Mouse (Mus musculus) liver, embryonic 12.5 days (tissue): Measurements from ENCODE around the gene C330007P06Rik. TPM values are rescaled to one million over a fixed set of nuclear protein-coding genes. Genes with fewer than 3 reads are reported as not detected.
A peak's percentile ranks its signal among the peaks of the same experiment; 100 is the strongest.
"Not testable (repeated sequence)": the region's sequence is repeated elsewhere in the genome, so short reads cannot be mapped to it uniquely, and the experiment has no call there.

ENCODE experiments used
- ATAC-seq: fragments of 200-750 bp; cut with Nextera tagmentation; 2 replicates; pipeline ENCODE4 v1.8.0; 2017; ENCODE audit warnings: moderate number of reproducible peaks, mild to moderate bottlenecking, moderate library complexity
- H3K27ac ChIP-seq: fragments of 300-500 bp; sonication (generic); 2 replicates; pipeline ENCODE4 v1.5.1; 2016; ENCODE audit warnings: mild to moderate bottlenecking
- H3K27me3 ChIP-seq: fragments of 300-500 bp; sonication (generic); replicated peaks from 2 replicates; pipeline ENCODE4 v1.6.1; 2016; ENCODE audit warnings: mild to moderate bottlenecking, moderate library complexity
- H3K36me3 ChIP-seq: fragments of 300-500 bp; sonication (generic); 2 replicates; pipeline ENCODE4 v1.6.1; 2016; ENCODE audit warnings: mild to moderate bottlenecking, moderate library complexity
- H3K4me1 ChIP-seq: fragments of 300-500 bp; sonication (generic); 2 replicates; pipeline ENCODE4 v1.6.1; 2016
- H3K4me2 ChIP-seq: fragments of 300-500 bp; sonication (generic); 2 replicates; pipeline ENCODE4 v1.6.1; 2016; ENCODE audit warnings: mild to moderate bottlenecking, moderate library complexity
- H3K4me3 ChIP-seq: fragments of 300-500 bp; sonication (generic); 2 replicates; pipeline ENCODE4 v1.5.1; 2016; ENCODE audit warnings: mild to moderate bottlenecking, moderate library complexity
- H3K9ac ChIP-seq: fragments of 300-500 bp; sonication (generic); 2 replicates; pipeline ENCODE4 v1.6.1; 2016; ENCODE audit warnings: mild to moderate bottlenecking, moderate library complexity
- H3K9me3 ChIP-seq: fragments of 300-500 bp; sonication (generic); replicated peaks from 2 replicates; pipeline ENCODE4 v1.6.1; 2016; ENCODE audit warnings: mild to moderate bottlenecking, moderate library complexity
- WGBS: fragments of 180-500 bp; shearing (Covaris S2); methylation state at CpG from one replicate; pipeline ENCODE4 v1.1.7; 2016; ENCODE audit not compliant: insufficient replicate concordance; 5-methylcytosine and 5-hydroxymethylcytosine counted together
- polyA plus RNA-seq: library from polyadenylated mRNA; unstranded; fragments of >200 nt; fragmentation: Nextera tagmentation; extraction: Ambion mirVana; gene quantifications from 2 replicates; pipeline ENCODE4 v1.2.1, GENCODE M21; 2016

C330007P06Rik gene
- polyA plus RNA-seq, 1 experiment from 2014 or later, result 18.5 TPM

DNA sequence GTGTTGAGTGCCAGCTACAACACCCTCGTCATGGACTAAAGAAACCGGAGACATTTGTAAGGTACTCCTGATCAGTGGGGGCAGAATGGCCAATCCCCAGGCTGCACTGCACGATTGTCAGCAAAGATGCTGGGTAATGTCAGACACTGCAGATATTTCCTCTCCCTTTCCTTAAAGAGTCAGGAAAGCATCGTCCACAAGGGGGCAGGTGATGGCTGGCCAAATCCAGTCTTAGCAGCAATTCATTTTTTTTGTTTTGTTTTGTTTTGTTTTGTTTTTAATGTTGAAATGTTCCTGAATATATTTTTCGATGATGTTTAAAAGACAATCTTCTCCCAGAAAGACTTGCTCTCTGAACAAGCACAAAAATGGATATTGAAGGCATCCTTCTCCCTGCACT, 62.5 kb downstream of the C330007P06Rik start:
- no peaks in the 10 kb centered on the region for H3K27me3 ChIP-seq
- no peak for ATAC-seq
- no peaks in the 10 kb centered on the region for H3K9me3 ChIP-seq
- H3K9ac ChIP-seq, result no peak overlapping the region
- no peaks in the 10 kb centered on the region for H3K36me3 ChIP-seq
- H3K27ac ChIP-seq, result no peak overlapping the region
- no peak overlapping the region for H3K4me3 ChIP-seq
- 31% methylated on average over 5 of the region's 5 CpGs for WGBS
- H3K4me2 ChIP-seq, result no peak overlapping the region
- peaks cover 16% of the 10 kb centered on the region for H3K4me1 ChIP-seq

DNA sequence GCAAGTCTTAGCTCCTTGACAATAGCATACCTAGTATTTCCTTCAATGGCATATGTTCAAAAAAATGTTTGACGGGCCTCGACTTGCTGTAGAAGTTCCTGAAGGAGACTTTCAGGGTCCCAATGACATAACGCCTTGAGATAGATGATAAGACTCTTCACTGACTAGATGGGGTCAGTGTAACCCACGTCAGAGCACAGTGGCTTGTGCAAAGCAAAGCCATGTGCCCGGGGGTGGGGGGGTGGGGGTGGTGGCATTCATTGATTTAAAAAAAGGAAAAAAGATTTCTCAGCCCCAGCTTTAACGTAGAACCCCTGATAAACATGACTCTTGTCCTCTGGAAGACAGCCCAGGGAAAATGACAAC, 65.6 kb downstream of the C330007P06Rik start:
- H3K4me3 ChIP-seq, result peak overlapping the region; percentile 57
- peak; percentile 6; the same call in 1 of the 2 replicates for ATAC-seq
- no peaks in the 10 kb centered on the region for H3K27me3 ChIP-seq
- H3K27ac ChIP-seq, result peak overlapping the region; percentile 89; the same call in 1 of the 2 replicates
- H3K9me3 ChIP-seq, result no peaks in the 10 kb centered on the region
- WGBS, result 49% methylated on average over 6 of the region's 6 CpGs
- peak overlapping the region; percentile 64 for H3K4me2 ChIP-seq
- H3K4me1 ChIP-seq, result peaks cover 13% of the 10 kb centered on the region
- no peaks in the 10 kb centered on the region for H3K36me3 ChIP-seq
- H3K9ac ChIP-seq, result 0 out of 2 replicates have a peak overlapping the region, but pooled peaks have one; percentile 17

DNA sequence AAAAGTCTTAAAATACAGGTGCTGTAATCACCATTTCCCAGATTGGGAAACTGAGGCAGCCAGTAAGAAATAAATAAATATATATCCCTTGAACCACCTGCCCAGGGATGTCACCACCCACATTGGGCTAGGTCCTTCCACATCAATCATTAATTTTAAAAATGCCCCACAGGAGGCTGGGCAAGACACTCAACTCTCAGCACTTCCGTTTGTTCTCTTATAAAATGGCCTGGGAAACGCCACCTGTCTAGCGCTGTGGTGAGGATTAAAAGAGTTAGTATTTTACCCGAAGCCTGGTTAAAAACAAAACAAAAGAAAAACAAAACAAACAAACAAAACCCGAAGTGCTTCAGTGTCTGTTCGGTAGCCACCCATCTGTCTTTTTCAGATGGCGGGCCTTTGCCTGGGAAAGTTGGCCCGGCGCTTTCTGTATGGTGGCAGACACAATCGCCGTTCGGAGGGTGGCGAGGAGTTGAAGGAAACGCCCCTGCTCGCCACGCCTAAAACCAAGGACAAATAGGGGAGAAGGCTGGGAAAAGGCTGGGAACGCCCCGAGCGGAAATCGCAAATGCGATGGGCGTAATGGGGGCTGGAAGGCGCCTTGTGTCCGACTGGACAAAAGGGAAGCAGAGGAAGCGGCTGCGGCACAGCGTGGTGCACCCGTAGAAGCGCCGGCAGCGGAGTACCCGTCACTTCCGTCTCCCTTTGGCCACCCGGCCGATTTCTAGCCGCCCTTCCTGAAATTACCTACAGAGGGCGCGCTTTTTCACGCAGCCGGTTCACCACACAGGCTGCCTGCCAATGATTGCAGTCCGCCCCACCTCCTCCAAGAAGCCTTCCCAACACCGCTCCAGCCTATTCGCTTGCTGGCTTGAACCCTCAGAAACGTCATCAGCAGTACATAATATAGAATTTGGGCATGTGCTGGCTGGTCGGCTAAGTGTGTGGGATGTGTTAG, 66.3 kb downstream of the C330007P06Rik start:
- WGBS, result 10% methylated on average over 34 of the region's 45 CpGs
- Histone ChIP-seq H3K4me3 (peak overlapping the region; percentile 57), H3K27ac (peak overlapping the region; percentile 89), H3K4me2 (peak overlapping the region; percentile 64), H3K4me1 (peaks cover 13% of the 10 kb centered on the region), H3K27me3 (no peaks in the 10 kb centered on the region), H3K36me3 (no peaks in the 10 kb centered on the region), H3K9me3 (no peaks in the 10 kb centered on the region), H3K9ac (peak overlapping the region; percentile 44)
- ATAC-seq, result peak; percentile 93

DNA sequence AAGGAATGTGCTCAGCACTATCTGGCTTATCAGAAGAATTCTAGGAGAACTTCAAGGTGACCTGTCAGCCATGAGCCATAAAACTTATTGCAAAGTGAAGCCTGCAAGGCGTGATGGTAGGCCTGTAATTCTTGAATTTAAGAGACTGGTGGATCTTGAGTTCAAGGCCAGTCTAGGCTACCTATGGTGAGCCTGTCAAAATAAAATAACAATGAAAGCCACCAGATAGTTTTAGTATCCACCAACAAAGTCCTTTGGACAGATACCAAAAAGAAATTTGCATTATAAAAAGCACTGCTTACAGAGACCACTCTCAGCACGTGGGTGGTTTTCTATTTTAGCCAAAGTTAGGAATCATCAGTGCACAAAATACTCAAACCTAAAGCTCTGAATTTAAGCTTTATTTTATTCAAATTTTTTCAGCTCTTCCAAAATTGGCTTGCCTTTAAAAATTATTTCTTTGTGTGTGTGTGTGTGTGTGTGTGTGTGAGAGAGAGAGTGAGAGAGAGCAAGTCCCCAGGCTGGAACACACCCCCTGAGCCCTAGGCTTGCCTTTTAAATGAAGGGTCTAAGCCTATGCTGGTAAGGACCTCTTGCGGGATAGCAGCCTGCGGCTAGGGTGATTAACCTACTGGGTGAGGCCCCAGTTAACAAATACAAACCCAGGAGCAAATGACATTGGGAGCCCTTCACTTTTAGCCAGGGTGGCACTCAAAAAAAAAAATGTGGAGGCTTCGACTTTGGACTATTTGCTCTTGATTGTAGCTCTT, 68.3 kb downstream of the C330007P06Rik start:
- H3K4me2 ChIP-seq, result no peak overlapping the region
- H3K27ac ChIP-seq, result no peak overlapping the region
- 64% methylated on average over 5 of the region's 5 CpGs for WGBS
- no peaks in the 10 kb centered on the region for H3K9me3 ChIP-seq
- peaks cover 13% of the 10 kb centered on the region for H3K4me1 ChIP-seq
- H3K36me3 ChIP-seq, result no peaks in the 10 kb centered on the region
- no peak for ATAC-seq
- H3K4me3 ChIP-seq, result no peak overlapping the region
- H3K27me3 ChIP-seq, result no peaks in the 10 kb centered on the region
- no peak overlapping the region for H3K9ac ChIP-seq

DNA sequence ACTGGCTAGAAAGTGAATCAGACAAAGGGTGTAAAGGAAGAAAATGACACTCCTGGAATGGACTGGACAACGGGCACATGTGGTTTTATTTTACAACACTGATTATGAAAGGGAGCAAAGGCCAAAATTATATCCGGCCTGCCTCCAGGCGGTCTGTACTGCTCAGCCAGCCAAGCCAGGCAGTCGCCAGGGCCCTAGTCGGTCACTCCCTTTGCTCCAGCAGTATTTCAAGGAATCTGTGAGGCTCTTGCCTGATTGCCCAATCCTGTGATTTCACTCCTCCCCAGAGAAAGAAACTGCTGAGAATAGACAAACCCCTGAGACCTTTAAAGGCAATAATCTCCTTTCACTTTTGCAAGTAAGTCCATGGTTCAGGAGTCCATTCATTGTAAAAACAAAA, 69.7 kb downstream of the C330007P06Rik start:
- H3K9me3 ChIP-seq, result no peaks in the 10 kb centered on the region
- H3K9ac ChIP-seq, result no peak overlapping the region
- H3K27ac ChIP-seq, result no peak overlapping the region
- H3K4me2 ChIP-seq, result no peak overlapping the region
- no peaks in the 10 kb centered on the region for H3K27me3 ChIP-seq
- H3K4me1 ChIP-seq, result peaks cover 13% of the 10 kb centered on the region
- WGBS, result 60% methylated on average over 5 of the region's 5 CpGs
- H3K4me3 ChIP-seq, result no peak overlapping the region
- no peaks in the 10 kb centered on the region for H3K36me3 ChIP-seq
- no peak for ATAC-seq

DNA sequence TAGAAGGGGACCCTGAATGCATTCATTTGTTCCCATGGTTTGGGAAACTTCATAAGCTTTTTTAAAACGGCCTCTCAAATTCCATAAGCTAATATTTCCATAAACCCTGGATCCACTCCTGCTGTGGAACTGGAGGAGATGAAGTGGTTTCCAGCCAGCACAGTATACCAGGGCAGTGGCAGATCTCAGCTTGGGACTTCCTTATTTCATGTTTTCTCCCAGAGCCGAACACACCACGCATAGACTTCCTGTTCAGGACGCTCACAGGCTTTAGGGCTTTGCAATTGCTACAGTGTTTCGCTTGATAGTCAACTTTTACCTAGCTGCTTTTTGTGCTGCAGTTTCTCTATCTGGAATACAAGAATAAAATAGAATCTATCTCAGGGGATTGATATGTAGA, 70.7 kb downstream of the C330007P06Rik start:
- no peaks in the 10 kb centered on the region for H3K27me3 ChIP-seq
- no peak overlapping the region for H3K27ac ChIP-seq
- WGBS, result 32% methylated on average over 5 of the region's 5 CpGs
- H3K36me3 ChIP-seq, result peaks cover 5% of the 10 kb centered on the region
- H3K4me1 ChIP-seq, result peaks cover 10% of the 10 kb centered on the region
- no peak overlapping the region for H3K4me3 ChIP-seq
- ATAC-seq, result no peak
- H3K9me3 ChIP-seq, result no peaks in the 10 kb centered on the region
- no peak overlapping the region for H3K9ac ChIP-seq
- H3K4me2 ChIP-seq, result no peak overlapping the region

DNA sequence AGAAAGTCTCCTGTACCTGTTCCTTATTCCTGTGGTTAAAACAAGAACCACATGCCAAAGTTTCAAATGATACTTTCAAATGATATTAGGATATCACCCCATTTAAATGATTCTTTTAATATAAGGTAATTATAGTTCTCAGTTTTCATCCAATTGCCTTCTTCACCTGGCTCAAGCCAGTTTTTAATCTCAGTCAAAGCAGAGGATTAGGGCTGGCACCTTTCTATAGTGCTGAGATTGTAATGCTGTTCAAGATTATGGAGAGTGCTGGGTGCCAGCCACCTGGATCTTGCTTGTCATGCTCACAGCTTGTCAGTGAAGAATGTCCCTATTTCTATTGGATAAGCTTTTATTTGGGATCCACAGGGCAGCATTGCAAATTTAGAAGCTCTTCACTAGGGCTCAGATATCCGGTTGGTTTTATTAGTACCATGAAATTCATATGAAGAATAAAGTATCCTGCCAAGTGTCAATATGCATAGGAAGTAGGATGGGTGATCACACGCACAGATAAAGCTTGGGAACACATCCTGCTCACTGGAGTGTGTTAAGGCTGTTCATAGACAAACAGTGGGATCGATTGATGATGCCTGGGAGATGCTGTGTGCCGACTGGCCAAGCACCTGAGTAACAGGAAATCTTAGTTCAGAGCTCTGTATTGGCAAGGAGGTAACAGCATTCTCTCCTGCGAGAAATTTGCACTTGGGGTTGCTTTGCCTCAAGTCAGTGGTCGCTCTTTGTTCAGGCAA, 74.6 kb downstream of the C330007P06Rik start:
- H3K4me3 ChIP-seq, result no peak overlapping the region
- WGBS, result 36% methylated on average over 6 of the region's 6 CpGs
- H3K4me1 ChIP-seq, result peaks cover 8% of the 10 kb centered on the region; the same call in 1 of the 2 replicates
- H3K36me3 ChIP-seq, result peaks cover 17% of the 10 kb centered on the region
- H3K4me2 ChIP-seq, result no peak overlapping the region
- no peaks in the 10 kb centered on the region for H3K27me3 ChIP-seq
- no peak for ATAC-seq
- no peak overlapping the region for H3K9ac ChIP-seq
- no peak overlapping the region for H3K27ac ChIP-seq
- H3K9me3 ChIP-seq, result no peaks in the 10 kb centered on the region

DNA sequence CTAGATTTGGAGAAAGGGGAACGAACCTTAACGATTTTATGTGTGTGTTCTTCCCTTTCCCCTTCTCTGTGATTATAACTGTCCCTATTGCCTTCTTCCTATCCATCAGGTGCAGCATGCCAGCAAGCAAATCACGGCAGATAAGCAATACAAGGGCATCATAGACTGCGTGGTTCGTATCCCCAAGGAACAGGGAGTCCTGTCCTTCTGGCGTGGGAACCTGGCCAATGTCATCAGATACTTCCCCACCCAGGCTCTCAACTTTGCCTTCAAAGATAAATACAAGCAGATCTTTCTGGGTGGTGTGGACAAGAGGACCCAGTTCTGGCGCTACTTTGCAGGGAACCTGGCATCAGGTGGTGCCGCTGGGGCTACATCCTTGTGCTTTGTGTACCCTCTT, 77.2 kb downstream of the C330007P06Rik start:
- peak overlapping the region; percentile 81 for H3K9ac ChIP-seq
- H3K27ac ChIP-seq, result peak overlapping the region; percentile 91; the same call in 1 of the 2 replicates
- not testable (repeated sequence) for H3K9me3 ChIP-seq, H3K4me1 ChIP-seq, ATAC-seq, H3K27me3 ChIP-seq
- H3K36me3 ChIP-seq, result peaks cover 17% of the 10 kb centered on the region
- 52% methylated on average over 8 of the region's 8 CpGs for WGBS
- peak overlapping the region; percentile 74 for H3K4me2 ChIP-seq
- H3K4me3 ChIP-seq, result peak overlapping the region; percentile 76

DNA sequence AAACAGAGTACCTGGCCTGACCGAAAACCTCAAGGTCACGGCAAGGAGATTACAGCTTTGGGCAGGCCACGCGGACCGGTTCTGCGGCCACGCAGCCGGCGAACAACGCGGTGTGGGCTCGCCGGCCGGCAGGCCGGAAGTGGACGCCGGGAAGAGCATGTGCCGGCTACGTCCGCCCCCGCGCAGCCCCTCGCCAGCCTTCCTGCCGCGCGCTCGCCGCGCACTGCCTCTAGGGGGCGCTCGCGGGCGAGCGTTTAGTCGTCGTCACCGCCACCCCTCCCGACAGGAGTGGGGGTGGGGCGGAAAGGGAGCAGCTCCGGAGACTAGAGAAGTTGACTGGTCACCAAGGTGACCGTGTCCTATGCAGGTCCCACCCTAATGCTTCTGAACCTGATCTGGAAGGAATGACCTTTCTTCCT, 77.7 kb downstream of the C330007P06Rik start:
- H3K4me1 ChIP-seq, result peaks cover 8% of the 10 kb centered on the region; the same call in 1 of the 2 replicates
- peak overlapping the region; percentile 81 for H3K9ac ChIP-seq
- H3K27me3 ChIP-seq, result no peaks in the 10 kb centered on the region
- peak overlapping the region; percentile 91 for H3K27ac ChIP-seq
- WGBS, result 12% methylated on average over 41 of the region's 41 CpGs
- peak overlapping the region; percentile 76 for H3K4me3 ChIP-seq
- ATAC-seq, result peak; percentile 54
- peaks cover 17% of the 10 kb centered on the region for H3K36me3 ChIP-seq
- peak overlapping the region; percentile 74 for H3K4me2 ChIP-seq
- no peaks in the 10 kb centered on the region for H3K9me3 ChIP-seq

DNA sequence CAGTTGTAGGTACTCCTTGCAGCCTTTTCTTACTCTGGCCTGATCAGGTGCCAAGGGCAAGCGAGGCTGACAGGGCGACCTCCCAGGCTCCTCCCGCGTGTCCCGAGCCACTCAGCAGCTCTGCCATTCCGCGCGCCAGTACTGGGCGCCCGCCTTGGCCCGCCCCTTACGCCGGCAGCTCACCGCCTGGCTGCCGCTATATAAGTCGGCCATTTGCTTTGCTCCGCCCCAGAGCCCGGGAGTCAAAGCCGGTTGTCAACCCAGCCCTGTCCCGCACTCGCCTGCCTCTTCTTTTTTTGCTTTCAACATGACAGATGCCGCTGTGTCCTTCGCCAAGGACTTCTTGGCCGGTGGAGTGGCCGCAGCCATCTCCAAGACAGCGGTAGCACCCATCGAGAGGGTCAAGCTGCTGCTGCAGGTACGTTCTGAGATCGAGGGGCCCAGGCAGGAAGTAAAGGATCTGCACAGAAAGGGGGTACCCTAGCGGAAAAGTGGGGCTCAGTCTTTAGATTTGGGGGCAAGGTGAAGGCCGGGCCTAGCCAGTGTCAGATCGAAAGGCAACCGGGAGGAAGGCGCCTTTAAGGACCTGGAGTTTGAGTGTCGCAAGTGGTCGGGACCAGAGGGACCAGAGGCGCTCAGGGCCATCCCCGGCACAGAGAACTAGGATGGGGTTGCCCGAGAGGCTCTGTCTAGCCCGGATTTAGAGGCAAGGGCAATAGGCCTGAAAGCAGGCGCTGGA, 78.3 kb downstream of the C330007P06Rik start, which contains the start of gene Slc25a5:
TSS of gene Slc25a5 (plus strand) at position 228 of the 739 bp plus-strand sequence.
- H3K9me3 ChIP-seq, result no peaks in the 10 kb centered on the region
- H3K9ac ChIP-seq, result peak within 1 kb of the TSS; percentile 81
- WGBS, result 12% methylated on average over 41 of the region's 41 CpGs
- H3K27me3 ChIP-seq, result no peaks in the 10 kb centered on the region
- peak within 1 kb of the TSS; percentile 74 for H3K4me2 ChIP-seq
- peak; percentile 96 for ATAC-seq
- H3K27ac ChIP-seq, result peak within 1 kb of the TSS; percentile 91
- peak within 1 kb of the TSS; percentile 76 for H3K4me3 ChIP-seq
- peaks cover 17% of the 10 kb centered on the region for H3K36me3 ChIP-seq
- H3K4me1 ChIP-seq, result peaks cover 8% of the 10 kb centered on the region; the same call in 1 of the 2 replicates

DNA sequence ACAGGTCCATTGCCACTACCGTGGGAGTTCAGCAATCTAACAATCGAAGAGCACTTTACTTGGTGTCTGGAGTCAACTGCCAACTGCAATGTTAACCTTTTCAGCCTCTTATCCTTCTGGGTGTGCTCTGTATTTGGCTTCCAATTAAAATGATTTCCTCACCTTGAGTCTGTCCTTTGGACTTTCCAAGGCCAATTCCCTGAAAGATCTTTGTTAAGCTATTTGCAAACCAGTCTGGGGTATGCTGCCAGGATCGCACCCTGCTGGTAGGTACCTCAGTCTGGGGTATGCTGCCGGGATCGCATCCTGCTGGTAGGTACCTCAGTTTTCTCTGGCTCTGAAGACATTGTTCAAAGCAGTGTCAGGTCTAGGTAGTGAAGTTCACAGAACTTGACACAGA, 79.3 kb downstream of the C330007P06Rik start:
- no peak overlapping the region for H3K27ac ChIP-seq
- 77% methylated on average over 5 of the region's 5 CpGs for WGBS

More for the DNA sequence above, 79.3 kb downstream of the C330007P06Rik start:
- peaks cover 17% of the 10 kb centered on the region for H3K36me3 ChIP-seq
- H3K4me3 ChIP-seq, result no peak overlapping the region
- H3K9me3 ChIP-seq, result no peaks in the 10 kb centered on the region
- H3K27me3 ChIP-seq, result no peaks in the 10 kb centered on the region
- H3K4me1 ChIP-seq, result peaks cover 8% of the 10 kb centered on the region; the same call in 1 of the 2 replicates
- H3K4me2 ChIP-seq, result no peak overlapping the region
- H3K9ac ChIP-seq, result no peak overlapping the region
- ATAC-seq, result no peak
